8 mouse cellular contexts compared by ENCODE assay signal in the genomic region with DNA sequence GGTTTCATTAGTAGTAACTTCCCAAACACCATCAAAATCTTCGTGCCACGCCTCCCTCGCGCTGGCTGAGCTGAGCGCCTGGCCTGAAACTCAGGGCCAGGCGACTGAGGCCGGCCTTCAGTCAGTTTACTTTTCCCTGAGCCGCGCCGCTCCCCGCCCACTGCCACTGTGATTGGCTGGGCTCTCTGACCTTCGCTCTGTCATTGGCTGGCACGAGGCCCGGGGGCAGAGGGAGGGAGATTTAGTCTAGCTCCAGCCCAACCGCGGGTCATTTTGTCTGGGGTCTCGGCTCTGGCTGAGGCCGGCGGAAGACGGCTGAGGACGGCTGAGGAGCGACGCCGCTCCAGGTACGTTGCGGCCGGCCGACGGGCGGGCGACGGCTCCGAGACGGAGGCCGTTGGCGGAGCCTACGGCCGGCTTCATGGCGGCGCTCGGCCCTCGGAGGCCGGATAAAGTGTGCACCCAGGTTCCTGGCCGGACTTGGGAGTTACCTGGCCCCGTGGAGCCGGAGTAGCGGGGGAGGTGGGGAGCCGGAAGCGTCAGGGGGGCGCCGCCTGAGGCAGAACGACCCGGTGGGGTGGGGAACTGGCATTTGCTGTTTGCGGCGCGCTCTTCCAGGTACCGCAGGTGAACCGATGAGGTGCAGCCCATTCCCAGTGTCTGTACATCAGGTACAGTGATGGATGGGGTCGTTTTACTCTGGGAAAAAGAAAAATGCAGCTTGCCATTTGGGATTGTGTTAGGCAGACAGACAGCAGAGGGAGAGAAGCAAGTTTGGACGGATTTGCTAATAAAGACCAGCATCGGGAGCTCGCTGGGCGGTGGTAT. TPM values are rescaled to one million over a fixed set of nuclear protein-coding genes. Genes with fewer than 3 reads are reported as not detected.
DNase-seq lines count a peak whose midpoint lies in the region; ATAC-seq and TF ChIP-seq lines count a peak whose summit lies in the region.

A gene (plus strand): TSS at position 34 of the 828 bp plus-strand sequence.

- no peak within 1 kb of the TSS for H3K27ac ChIP-seq in hindbrain, postnatal 0 days

- WGBS in hindbrain, postnatal 0 days = 1% methylated on average over 63 of the region's 63 CpGs

- intact Hi-C loops in gastrocnemius, postnatal 14 days (cut with DNase I; ENCODE audit: low total_unique reads) = no loop called here

- peak within 1 kb of the TSS; percentile 44 for H3K9ac ChIP-seq in hindbrain, postnatal 0 days (replicated peaks; ENCODE audit: low read length)

- no peaks in the 10 kb centered on the region for H3K36me3 ChIP-seq in hindbrain, postnatal 0 days (ENCODE audit: insufficient read depth, low read length)

- H3K4me3 ChIP-seq in hindbrain, postnatal 0 days (ENCODE audit: low read length) = peak within 1 kb of the TSS; percentile 54

- TF ChIP-seq CTCF in hindbrain, postnatal 0 days (IDR thresholded peaks at IDR 0.05; ENCODE audit: low read depth) = no peak

- no peaks in the 10 kb centered on the region for H3K27me3 ChIP-seq in hindbrain, postnatal 0 days (ENCODE audit: insufficient read depth, low read length)

- peak; percentile 99 for ATAC-seq in hindbrain, postnatal 0 days

- H3K4me2 ChIP-seq in hindbrain, postnatal 0 days (ENCODE audit: low read depth, low read length) = peak within 1 kb of the TSS; percentile 96

- no peaks in the 10 kb centered on the region for H3K4me1 ChIP-seq in hindbrain, postnatal 0 days (ENCODE audit: insufficient read depth, low read length)

- H3K9me3 ChIP-seq in hindbrain, postnatal 0 days (ENCODE audit: low read length) = peaks cover 4% of the 10 kb centered on the region; the same call in 1 of the 2 replicates

- peak; percentile 97 for DNase-seq in adrenal gland, postnatal 25 days
- DNase-seq in embryo, embryonic 10.5 days (ENCODE audit: low spot score) = peak; percentile 96
- peak; percentile 89 for DNase-seq in gastrocnemius, postnatal 14 days
- peak; percentile 92 for DNase-seq in hindbrain, postnatal 0 days (ENCODE audit: low spot score)
- peak; percentile 14 for DNase-seq in left cerebral cortex, adult 11 months (ENCODE audit: low spot score)
- peak; percentile 90 for DNase-seq in lung, postnatal 14 days
- DNase-seq in retina, postnatal 1 day = peak; percentile 93
- DNase-seq in urinary bladder, postnatal 36 days (ENCODE audit: low spot score in 2 of 2) = peak; percentile 80 to 89

RNA-seq across cellular contexts. Expression of the gene that starts here (rescaled TPM):
- 0.43 and 1.1 TPM in 2 replicates for total RNA-seq in adrenal gland, postnatal 25 days (2021)
- not detected for total RNA-seq in gastrocnemius, postnatal 14 days (2021)
- 0.22 TPM in 1 of 2 replicates, not detected in the other for total RNA-seq in hindbrain, postnatal 0 days (2014; rRNA removed)
- polyA plus RNA-seq in hindbrain, postnatal 0 days (2015; fragmentation: Nextera tagmentation; extraction: Ambion mirVana) = 0.13 and 0.29 TPM in 2 replicates

Comparison
In these comparisons a context has a peak if more than half of its experiments do, and no peak if none do; other contexts are left out.
1. Peak in DNase-seq in gastrocnemius, postnatal 14 days; RNA of the gene not detected or under 1 TPM.
2. Peak in DNase-seq, ATAC-seq, H3K4me3 ChIP-seq, H3K9ac ChIP-seq and H3K4me2 ChIP-seq in hindbrain, postnatal 0 days; RNA of the gene not detected or under 1 TPM.
3. DNase-seq: peak in every context shown above with its lines; median percentile 97 in adrenal gland, postnatal 25 days; 96 in embryo, embryonic 10.5 days; 93 in retina, postnatal 1 day; 92 in hindbrain, postnatal 0 days; 90 in lung, postnatal 14 days; 89 in gastrocnemius, postnatal 14 days; 84 in urinary bladder, postnatal 36 days; 14 in left cerebral cortex, adult 11 months.